Mouse (Mus musculus): ENCODE data around the gene Aff3. TPM values are rescaled to one million over a fixed set of nuclear protein-coding genes. Genes with fewer than 3 reads are reported as not detected.

Aff3 gene
- total and polyA plus RNA-seq, 2 experiments from 2014 or later = 23.1 to 55.6 TPM

DNA sequence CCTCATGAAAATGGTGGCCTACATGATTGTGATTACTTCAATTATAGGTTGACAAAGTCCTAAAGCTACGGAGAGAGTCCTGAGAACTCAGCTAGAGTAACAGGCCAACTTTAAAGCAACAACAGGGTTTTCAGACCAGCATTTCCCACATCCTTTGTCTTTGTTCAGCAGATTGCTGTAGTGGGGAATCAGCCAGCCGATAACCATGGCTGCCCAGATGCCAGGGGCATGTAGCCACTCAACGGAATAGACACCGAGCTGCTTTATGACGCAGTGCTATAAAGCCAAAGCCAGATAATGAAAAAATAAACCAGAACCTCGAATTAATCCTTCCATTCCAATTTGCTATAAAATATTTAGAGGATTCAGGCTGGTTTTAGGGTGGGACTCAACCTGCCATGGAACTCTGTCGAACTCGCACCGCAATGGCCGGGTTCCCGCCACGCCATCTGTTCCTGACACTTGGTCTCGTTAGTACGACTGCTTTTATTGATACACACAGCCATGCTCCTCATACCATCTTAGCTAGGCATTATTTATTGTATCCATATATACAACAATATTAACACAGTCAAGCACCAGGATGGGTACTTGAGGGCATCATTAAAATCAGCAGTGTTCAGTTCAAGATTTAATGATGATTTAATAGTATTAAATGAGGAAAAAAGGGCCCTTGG, 297.2 kb downstream of the Aff3 start:
- no peak for DNase-seq (ENCODE audit: low spot score)
- H3K36me3 ChIP-seq (ENCODE audit: insufficient read depth, low read length) = no peaks in the 10 kb centered on the region
- 80% methylated on average over 14 of the region's 14 CpGs for WGBS
- no peak overlapping the region for H3K27ac ChIP-seq
- no peak overlapping the region for H3K4me2 ChIP-seq (ENCODE audit: low read depth, low read length)
- H3K4me1 ChIP-seq (ENCODE audit: insufficient read depth, low read length) = peaks cover 8% of the 10 kb centered on the region; the same call in 1 of the 2 replicates
- no peaks in the 10 kb centered on the region for H3K27me3 ChIP-seq (ENCODE audit: insufficient read depth, low read length)
- no peak for ATAC-seq
- H3K4me3 ChIP-seq (ENCODE audit: low read length) = no peak overlapping the region
- no peaks in the 10 kb centered on the region for H3K9me3 ChIP-seq (ENCODE audit: low read length)
- no peak for TF ChIP-seq CTCF (IDR thresholded peaks at IDR 0.05; ENCODE audit: low read depth)
- H3K9ac ChIP-seq (replicated peaks; ENCODE audit: low read length) = no peak overlapping the region

DNA sequence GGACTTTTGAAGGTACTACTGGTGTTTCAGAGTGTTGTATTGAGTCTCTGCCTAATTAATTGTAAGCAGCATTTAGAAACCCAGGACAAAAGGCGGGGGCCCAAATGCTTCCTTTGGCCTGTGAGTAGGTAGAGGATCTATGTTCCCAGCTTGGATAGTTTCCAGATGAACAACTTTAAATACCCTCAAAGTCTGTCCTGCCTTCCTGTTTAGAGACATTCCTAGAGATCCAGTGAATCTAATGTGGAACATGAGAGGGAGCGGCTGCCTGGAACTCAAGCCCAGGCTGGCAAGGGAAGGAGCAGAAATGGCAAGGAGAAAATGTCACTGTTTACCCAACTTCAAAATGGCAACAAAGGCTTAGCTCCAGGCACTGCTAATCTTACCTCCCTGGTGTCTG, 300.9 kb downstream of the Aff3 start:
- H3K36me3 ChIP-seq (ENCODE audit: insufficient read depth, low read length) = no peaks in the 10 kb centered on the region
- no peak overlapping the region for H3K27ac ChIP-seq
- 92% methylated on average over 2 of the region's 2 CpGs for WGBS
- H3K4me2 ChIP-seq (ENCODE audit: low read depth, low read length) = no peak overlapping the region
- no peaks in the 10 kb centered on the region for H3K27me3 ChIP-seq (ENCODE audit: insufficient read depth, low read length)
- TF ChIP-seq CTCF (IDR thresholded peaks at IDR 0.05; ENCODE audit: low read depth) = no peak
- H3K9ac ChIP-seq (replicated peaks; ENCODE audit: low read length) = no peak overlapping the region
- H3K9me3 ChIP-seq (ENCODE audit: low read length) = no peaks in the 10 kb centered on the region
- peaks cover 8% of the 10 kb centered on the region; the same call in 1 of the 2 replicates for H3K4me1 ChIP-seq (ENCODE audit: insufficient read depth, low read length)
- no peak for DNase-seq (ENCODE audit: low spot score)
- no peak overlapping the region for H3K4me3 ChIP-seq (ENCODE audit: low read length)
- no peak for ATAC-seq

DNA sequence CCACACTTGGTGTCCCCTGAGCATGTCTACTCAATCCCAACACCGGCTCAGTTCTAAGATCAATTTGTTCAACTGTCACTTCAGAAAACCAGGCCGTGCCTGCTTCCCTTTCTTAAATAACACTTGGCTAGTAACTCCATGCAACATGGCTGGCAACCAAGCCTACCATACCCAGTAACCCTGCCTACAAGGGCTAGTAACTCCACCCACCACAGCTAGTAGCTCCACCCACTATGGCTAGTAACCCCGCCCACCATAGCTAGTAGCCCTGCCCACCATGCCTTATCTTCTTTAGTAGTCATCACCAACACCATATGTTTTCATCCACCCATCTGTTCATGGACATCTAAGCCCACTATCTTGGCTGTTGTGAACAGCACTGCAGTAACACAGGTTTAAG, 302.5 kb downstream of the Aff3 start:
- no peak overlapping the region for H3K27ac ChIP-seq
- no peaks in the 10 kb centered on the region for H3K4me1 ChIP-seq (ENCODE audit: insufficient read depth, low read length)
- H3K9ac ChIP-seq (replicated peaks; ENCODE audit: low read length) = no peak overlapping the region
- no peak overlapping the region for H3K4me2 ChIP-seq (ENCODE audit: low read depth, low read length)
- 88% methylated on average over 3 of the region's 3 CpGs for WGBS
- TF ChIP-seq CTCF (IDR thresholded peaks at IDR 0.05; ENCODE audit: low read depth) = no peak
- DNase-seq (ENCODE audit: low spot score) = no peak
- H3K4me3 ChIP-seq (ENCODE audit: low read length) = no peak overlapping the region
- H3K9me3 ChIP-seq (ENCODE audit: low read length) = no peaks in the 10 kb centered on the region
- H3K27me3 ChIP-seq (ENCODE audit: insufficient read depth, low read length) = no peaks in the 10 kb centered on the region
- ATAC-seq = 0 out of 2 replicates have a peak, but pooled peaks have one; percentile 35
- H3K36me3 ChIP-seq (ENCODE audit: insufficient read depth, low read length) = no peaks in the 10 kb centered on the region

DNA sequence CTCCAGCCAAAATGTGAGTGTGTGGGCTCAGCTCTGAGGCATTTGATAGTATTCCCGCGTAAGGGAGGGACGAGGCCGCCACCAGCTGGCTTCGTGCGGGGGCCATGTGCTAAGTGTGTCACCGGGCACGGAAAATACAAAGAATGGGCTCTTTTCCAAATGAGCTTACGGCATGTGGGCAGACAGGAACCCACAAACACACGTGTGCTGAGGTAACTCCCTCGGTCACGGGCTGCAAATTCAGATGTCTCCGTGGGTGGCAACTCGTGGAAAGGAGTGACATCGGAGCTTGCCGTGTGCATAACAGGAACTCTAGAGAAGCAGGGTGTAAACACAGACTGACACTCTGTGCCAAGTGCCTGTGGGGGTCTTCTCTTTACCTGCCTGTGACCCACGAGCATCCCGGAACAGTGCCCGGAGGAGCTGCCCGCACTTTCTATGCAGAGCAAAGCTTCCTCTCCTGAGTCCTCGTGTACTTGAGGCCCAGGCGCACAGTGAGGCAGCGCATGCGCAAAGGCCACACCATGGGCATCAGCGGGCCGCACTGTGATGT, 305.9 kb downstream of the Aff3 start:
- ATAC-seq (0 out of 2 replicates have a peak, but pooled peaks have one; percentile 27), DNase-seq (ENCODE audit: low spot score) (peak; percentile 47)
- TF ChIP-seq CTCF (IDR thresholded peaks at IDR 0.05; ENCODE audit: low read depth) = no peak
- Histone ChIP-seq H3K4me2 (ENCODE audit: low read depth, low read length) (no peak overlapping the region), H3K36me3 (ENCODE audit: insufficient read depth, low read length) (no peaks in the 10 kb centered on the region), H3K27me3 (ENCODE audit: insufficient read depth, low read length) (no peaks in the 10 kb centered on the region), H3K9ac (replicated peaks; ENCODE audit: low read length) (no peak overlapping the region), H3K27ac (peak overlapping the region; percentile 12; the same call in 1 of the 2 replicates), H3K9me3 (ENCODE audit: low read length) (no peaks in the 10 kb centered on the region), H3K4me1 (ENCODE audit: insufficient read depth, low read length) (no peaks in the 10 kb centered on the region), H3K4me3 (ENCODE audit: low read length) (no peak overlapping the region)
- WGBS = 76% methylated on average over 26 of the region's 26 CpGs

DNA sequence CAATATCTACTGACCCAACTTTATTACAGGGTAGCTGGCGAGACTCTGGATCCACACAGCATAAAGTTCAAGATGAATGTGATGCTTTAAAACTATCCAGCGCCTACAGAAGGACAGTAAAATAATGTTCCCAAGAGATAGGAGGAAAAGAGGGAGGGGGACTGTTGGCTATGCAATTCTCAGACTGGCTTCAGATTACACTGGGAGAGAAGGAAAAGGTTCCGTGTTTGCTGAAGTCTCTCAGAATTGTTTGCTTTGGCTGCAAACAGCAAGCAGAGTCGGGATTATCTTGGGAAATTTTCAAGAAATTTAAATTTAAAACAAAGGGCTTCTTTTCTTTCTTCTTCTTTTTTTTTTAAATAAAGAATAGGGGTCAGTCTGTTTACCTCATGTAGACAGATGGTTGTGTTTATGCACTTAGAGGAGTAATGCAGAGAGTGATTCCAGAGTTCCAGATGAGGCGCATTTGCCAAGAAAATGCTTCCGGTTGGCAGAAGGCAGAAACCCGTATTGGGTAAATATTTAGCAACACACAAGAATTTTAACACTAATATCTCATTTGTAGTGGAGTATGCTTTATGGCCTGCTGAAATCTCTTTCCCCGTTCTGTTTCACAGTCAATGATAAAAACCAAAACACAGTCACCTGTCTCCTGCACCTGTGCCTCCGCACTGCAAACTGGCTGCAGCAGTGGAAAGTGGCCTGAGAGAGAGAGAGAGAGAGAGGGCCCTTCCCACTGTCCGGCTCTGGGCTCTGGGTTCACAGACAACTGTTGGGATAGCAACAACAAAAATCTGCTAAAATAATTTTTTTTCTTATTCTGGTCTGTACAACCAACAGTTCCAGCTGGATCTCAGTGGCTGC, 306.6 kb downstream of the Aff3 start:
- DNase-seq (ENCODE audit: low spot score) = no peak
- 70% methylated on average over 10 of the region's 10 CpGs for WGBS
- H3K27ac ChIP-seq = peak overlapping the region; percentile 12; the same call in 1 of the 2 replicates

DNA sequence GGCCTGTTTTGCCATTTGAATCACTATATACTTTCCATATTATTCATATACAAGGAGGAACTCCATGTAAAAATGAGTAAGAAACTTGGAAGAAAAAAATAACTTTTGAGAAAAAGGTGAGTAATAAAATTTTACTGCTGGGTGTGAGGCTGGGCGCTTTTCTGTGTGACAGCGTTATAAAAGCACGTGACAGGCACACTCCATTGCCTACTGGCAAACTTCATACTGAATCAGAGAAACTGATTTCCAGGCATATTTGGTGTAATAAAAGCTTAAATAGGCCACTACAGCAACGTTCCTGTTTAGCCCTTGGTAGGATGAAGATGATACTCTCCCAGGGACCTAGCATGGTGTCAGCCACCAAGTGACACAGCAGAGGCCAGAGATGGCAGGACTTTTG, 310.2 kb downstream of the Aff3 start:
- WGBS = 83% methylated on average over 4 of the region's 4 CpGs
- no peak overlapping the region for H3K4me2 ChIP-seq (ENCODE audit: low read depth, low read length)
- no peaks in the 10 kb centered on the region for H3K36me3 ChIP-seq (ENCODE audit: insufficient read depth, low read length)
- no peak for ATAC-seq
- H3K27me3 ChIP-seq (ENCODE audit: insufficient read depth, low read length) = no peaks in the 10 kb centered on the region
- no peaks in the 10 kb centered on the region for H3K9me3 ChIP-seq (ENCODE audit: low read length)
- H3K9ac ChIP-seq (replicated peaks; ENCODE audit: low read length) = no peak overlapping the region
- H3K4me1 ChIP-seq (ENCODE audit: insufficient read depth, low read length) = no peaks in the 10 kb centered on the region
- H3K4me3 ChIP-seq (ENCODE audit: low read length) = no peak overlapping the region
- TF ChIP-seq CTCF (IDR thresholded peaks at IDR 0.05; ENCODE audit: low read depth) = no peak
- H3K27ac ChIP-seq = no peak overlapping the region
- no peak for DNase-seq (ENCODE audit: low spot score)

More for the DNA sequence above, 306.6 kb downstream of the Aff3 start:
- H3K4me3 ChIP-seq (ENCODE audit: low read length) = no peak overlapping the region
- ATAC-seq = no peak
- H3K36me3 ChIP-seq (ENCODE audit: insufficient read depth, low read length) = no peaks in the 10 kb centered on the region
- no peaks in the 10 kb centered on the region for H3K27me3 ChIP-seq (ENCODE audit: insufficient read depth, low read length)
- H3K9ac ChIP-seq (replicated peaks; ENCODE audit: low read length) = no peak overlapping the region
- H3K9me3 ChIP-seq (ENCODE audit: low read length) = no peaks in the 10 kb centered on the region
- no peak for TF ChIP-seq CTCF (IDR thresholded peaks at IDR 0.05; ENCODE audit: low read depth)
- no peak overlapping the region for H3K4me2 ChIP-seq (ENCODE audit: low read depth, low read length)
- no peaks in the 10 kb centered on the region for H3K4me1 ChIP-seq (ENCODE audit: insufficient read depth, low read length)

Measured in hindbrain, postnatal 0 days (tissue).